Mouse (Mus musculus) cerebellum, adult 2 months (tissue): ENCODE measurements around the gene Hadhb.

Experiments
- CTCF ChIP-seq: fragments of 200-500 bp; IDR thresholded peaks from 2 replicates; pipeline ENCODE4 v1.5.1; 2011; ENCODE audit warnings: low read depth, mild to moderate bottlenecking, control low read depth, low read length, moderate library complexity, borderline replicate concordance; ENCODE audit not compliant: insufficient read depth
- POLR2A ChIP-seq: fragments of 200-500 bp; IDR thresholded peaks from 2 replicates; pipeline ENCODE4 v1.6.1; 2011; ENCODE audit warnings: low read length, control low read depth, borderline replicate concordance; ENCODE audit not compliant: insufficient read depth

GRCm38 (mm10) chr5:30137271-30137670 is 17.8 kb upstream of the Hadhb start:
- TF ChIP-seq POLR2A (no peak), CTCF (no peak)
